Mouse (Mus musculus) hindlimb bud, embryonic 11.5 days (tissue): ENCODE data around the gene Zfp988.
"Not testable (repeated sequence)": the region's sequence is repeated elsewhere in the genome, so short reads cannot be mapped to it uniquely, and the experiment has no call there.

Experiments used
- DNase-seq: peaks from one replicate; pipeline ENCODE4 v3.0.0-alpha.2; 2012; ENCODE audit warnings: low read depth, low spot score; ENCODE audit errors: extremely low spot score

Zfp988 gene

GRCm38 (mm10) chr4:147305436-147305835 lies at the start of gene Zfp988:
Zfp988 (plus strand) TSS chr4:147305674.
- not testable (repeated sequence) for DNase-seq

GRCm38 (mm10) chr4:147262708-147263107 lies 42.8 kb upstream of the Zfp988 start:
- DNase-seq: not testable (repeated sequence)

DNA sequence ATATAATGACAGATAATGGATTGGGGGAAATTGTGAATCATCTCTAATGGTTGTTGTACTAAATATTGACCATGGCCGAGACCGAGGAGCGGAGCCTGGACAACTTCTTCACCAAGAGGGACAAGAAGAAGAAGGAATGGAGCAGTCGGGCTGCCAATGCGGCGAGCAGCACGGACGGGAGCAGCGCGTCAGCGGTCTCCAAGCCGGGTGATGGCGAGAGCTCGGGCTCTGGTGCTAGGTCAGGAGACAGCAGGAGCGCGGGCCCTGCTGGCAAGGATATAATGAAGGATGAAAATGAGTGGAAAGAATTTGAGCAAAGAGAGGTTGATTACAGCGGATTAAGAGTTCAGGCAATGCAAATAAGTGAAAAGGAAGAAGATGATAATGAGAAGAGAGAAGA lies 38.2 kb upstream of the Zfp988 start:
- DNase-seq: not testable (repeated sequence)

DNA sequence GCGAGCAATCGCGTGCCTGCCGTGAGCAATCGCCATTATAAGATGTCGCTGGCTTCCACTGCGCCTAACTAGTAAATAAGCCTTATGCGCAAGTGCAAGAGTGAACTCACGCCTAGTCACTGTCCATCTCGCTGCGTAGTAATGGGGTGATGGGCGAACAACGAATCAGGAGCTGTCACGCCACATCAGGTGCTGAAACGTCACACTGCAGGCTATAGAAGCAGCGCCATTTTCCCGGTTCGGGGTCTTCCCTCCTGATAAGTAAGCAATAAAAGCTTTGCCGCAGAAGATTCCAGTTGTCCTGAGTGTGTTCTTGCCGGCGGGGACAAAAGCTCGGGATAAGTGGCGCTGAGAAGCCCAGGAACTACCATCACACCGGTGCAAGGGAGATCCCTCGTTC lies 36.7 kb upstream of the Zfp988 start:
- DNase-seq: not testable (repeated sequence)

- DNase-seq: not testable (repeated sequence)
Observed at GRCm38 (mm10) chr4:147270026-147270425, 35.4 kb upstream of the Zfp988 start.

DNA sequence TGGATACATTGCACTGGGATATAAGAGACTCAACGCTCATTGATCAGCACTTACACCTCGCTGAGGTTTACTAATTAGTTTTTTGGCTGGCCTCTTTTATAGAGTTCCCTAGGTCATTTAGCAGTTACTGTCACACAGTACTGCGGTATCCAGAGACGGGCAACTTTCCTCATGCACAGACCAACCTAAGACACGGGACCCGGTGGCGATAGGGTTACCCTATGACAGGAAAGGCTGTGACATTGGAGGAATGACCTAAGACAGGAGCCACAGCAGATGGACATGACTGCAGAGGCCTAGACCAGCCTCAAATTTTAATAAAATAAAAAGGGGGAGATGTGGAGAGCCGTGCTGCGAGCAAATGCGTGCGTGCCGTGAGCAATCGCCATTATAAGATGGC lies 33.9 kb upstream of the Zfp988 start:
- DNase-seq: not testable (repeated sequence)

DNA sequence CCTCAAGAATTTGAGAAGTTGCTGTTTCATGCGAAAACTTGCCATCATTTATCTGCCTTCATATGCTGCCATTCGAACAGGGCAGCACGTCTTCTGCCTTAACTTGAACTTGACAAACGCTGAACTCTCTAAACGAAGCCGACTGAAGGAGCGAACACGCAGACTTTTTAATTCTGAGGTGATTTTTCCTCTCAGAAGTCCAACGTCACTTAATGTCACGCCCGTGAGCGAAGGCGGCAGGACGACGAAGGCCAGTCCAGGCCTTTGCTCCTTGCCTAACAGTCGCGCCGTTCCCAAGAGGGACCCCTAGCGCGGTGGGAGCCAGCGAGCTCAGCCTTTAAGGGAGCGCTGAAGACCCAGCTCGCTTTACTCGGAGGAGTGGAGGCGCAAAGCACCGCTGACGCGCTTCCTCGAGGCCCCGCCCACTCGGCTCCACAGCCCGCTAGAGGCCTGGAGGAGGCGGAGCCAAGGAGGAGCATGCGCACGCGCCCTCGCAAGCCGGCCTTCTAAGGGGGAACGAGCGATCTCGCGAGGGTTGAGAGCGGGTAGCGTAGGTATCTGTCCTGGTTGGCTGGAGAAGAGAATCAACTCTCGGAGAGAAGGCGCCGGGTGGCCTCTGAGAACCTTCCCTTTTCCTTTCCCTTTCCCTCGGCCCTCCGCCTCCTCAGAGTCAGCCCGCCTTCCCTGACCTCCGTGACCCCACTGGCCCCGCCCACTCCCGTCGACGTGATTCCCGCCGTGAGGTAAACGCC lies 30.3 kb upstream of the Zfp988 start:
- DNase-seq: not testable (repeated sequence)

DNA sequence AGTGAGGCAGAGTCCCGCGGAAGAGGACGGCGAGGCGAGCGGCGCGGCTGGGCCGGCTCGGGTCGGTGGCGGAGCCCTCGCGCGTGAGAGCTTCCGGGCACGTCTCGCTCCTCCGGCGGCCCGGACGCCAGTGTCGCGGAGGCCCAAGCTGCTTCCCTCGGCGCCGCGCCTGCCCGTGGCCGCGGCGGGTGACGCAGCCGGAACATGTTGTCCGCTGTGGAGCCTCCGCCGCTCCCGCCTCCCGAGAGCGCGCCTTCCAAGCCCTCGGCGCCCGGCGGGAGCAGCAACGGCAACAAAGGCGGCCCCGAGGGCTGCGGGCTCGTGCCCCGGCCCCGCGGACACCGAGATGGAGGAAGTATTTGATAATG lies 29.7 kb upstream of the Zfp988 start:
- not testable (repeated sequence) for DNase-seq

GRCm38 (mm10) chr4:147280406-147280805 lies 25.1 kb upstream of the Zfp988 start:
- DNase-seq: not testable (repeated sequence)

- DNase-seq: not testable (repeated sequence)
Observed at GRCm38 (mm10) chr4:147298585-147298984, 6.9 kb upstream of the Zfp988 start.

DNA sequence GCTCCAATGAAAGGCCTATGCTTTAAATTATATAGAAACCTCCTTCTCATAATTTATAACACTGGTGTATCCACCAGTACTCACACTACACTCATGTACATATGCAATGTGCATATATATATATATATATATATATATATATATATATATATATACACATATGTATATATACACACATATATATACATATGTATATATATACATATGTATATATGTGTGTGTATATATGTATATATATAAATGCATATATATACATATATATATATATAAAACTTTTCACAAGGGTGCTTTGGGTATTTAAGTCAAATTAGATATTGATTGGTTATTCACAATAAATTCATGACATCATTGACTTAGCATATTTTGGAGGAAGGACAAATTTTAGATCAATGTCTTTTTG lies 3.1 kb upstream of the Zfp988 start:
- DNase-seq: not testable (repeated sequence)

DNA sequence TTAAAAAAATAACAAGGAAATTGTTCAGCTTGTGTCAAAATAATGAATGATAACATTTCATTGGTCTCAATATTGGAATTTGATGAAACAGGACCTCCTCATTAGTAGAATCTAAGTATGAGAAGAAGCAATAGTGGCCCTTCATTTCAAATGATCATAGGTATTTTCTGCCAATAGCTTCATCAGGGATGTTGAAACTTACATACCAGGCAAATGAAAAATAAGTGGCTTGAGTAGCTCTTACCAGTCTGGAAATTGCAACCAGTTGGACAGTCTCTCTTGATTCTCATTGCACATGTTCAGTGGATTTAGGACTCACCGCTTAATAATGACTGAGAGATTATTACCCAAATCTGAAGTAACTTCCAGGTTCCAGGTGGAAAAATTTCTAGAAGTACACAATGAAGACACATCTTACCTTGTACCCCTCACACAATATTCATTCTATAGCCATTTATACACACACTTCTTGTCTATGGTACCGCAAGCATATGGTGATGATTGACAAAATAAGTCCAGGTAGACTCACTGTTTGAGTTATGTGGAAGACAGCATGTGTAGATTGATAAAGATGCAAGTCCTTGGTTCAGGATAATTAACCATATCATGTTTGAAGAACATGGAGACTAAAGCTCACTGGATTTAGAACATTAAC lies 29.7 kb downstream of the Zfp988 start:
- not testable (repeated sequence) for DNase-seq

DNA sequence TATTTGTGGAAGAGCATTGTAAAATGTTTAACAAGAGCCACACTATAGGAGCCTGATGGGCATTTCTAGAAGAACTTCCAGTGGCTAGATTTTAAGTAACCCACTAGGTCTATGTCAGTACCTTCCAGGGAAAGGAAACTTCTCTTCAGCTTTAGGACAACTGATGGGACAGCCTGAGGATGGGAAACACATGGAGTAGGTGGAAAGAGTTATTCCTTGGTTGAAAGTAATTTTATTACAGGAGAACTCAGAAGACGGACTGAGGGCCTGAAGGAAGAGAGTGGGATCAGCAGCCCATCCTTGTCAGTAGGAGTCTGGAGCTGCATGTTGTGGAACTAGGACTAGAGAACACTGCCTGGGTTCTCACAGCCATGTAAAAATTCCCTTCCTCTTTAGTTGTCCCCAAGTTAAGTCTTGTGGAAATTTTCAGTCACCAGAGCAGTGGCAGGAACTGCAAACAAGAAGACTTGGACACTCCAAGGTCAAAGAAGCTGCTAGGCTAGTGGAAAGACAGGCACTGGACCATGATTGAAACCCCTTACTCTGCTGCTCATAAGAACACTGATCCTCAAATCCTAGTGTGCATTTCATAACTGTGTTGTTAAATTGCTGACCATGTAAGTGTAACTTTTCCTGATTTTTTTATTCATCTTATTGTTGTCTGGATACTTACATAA lies 30.4 kb downstream of the Zfp988 start:
- DNase-seq: not testable (repeated sequence)

GRCm38 (mm10) chr4:147336368-147337195 lies 31.1 kb downstream of the Zfp988 start:
- DNase-seq: not testable (repeated sequence)

DNA sequence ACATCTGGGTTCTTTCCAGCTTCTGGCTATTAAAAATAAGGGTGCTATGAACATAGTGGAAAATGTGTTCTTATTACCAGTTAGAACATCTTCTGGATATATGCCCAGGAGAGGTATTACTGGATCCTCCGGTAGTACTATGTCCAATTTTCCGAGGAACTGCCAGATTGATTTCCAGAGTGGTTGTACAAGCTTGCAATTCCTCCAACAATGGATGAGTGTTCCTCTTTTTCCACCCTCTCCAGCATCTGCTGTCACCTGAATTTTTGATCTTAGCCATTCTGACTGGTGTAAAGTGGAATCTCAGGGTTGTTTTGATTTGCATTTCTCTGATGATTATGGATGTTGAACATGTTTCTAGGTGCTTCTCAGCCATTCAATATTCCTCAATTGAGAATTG lies 32.0 kb downstream of the Zfp988 start:
- DNase-seq: not testable (repeated sequence)

DNA sequence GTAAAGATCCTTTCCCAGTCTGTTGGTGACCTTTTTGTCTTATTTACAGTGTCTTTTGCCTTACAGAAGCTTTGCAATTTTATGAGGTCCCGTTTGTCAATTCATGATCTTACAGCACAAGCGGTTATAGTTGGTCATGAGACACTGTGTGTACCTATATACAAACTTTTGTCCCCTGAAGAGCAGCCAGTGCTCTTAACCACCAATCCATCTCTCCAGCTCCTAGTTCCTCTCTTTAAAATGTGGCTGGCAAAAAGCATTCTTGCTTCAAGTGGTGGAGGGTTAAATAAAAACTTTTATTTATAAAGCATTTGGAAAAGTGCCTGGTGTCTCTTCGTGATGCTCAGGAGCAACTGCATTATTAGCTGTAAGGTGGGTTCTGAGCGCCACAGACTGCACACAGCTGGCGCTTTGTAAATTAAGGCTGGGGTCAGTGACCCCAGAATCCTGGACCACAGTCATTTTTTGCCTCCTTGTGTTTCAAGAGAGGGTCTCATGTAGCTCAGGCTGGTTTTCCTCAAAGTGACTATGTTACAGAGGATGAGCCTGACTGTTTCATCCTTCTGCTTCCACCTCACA lies 32.6 kb downstream of the Zfp988 start:
- no peak for DNase-seq

GRCm38 (mm10) chr4:147338706-147339105 lies 33.2 kb downstream of the Zfp988 start:
- DNase-seq: not testable (repeated sequence)

GRCm38 (mm10) chr4:147339601-147340219 lies 34.2 kb downstream of the Zfp988 start:
- DNase-seq: not testable (repeated sequence)

DNA sequence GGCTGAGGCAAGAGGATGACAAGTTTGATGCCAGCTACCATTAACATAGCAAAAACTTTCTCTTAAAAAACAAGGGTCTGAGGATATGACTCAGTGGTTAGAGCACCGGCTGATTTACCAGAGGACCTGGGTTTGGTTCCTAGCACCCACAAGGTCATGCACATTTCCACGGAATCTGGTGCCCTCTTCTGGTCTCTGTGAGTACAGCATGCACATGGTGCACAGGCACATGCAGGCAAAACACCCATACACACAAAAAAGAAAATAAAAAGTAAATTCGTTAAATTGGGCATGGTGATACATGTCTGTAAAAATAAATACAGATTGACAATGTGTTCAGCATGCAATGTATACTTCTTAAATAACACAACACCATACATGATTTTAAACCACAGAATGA lies 34.8 kb downstream of the Zfp988 start:
- DNase-seq: not testable (repeated sequence)

- DNase-seq: not testable (repeated sequence)
Observed at GRCm38 (mm10) chr4:147340876-147341275, 35.4 kb downstream of the Zfp988 start.
